Mouse (Mus musculus) spleen, adult 2 months (tissue): Measurements from ENCODE around the gene Gapdhs.

Source experiments
- CTCF ChIP-seq: fragments of 200-500 bp; IDR thresholded peaks from 2 replicates; pipeline ENCODE4 v1.5.1; 2011; ENCODE audit warnings: mild to moderate bottlenecking, inconsistent platforms; ENCODE audit not compliant: insufficient read depth, insufficient read length, insufficient replicate concordance; ENCODE audit errors: extremely low read depth
- POLR2A ChIP-seq: fragments of 200-500 bp; IDR thresholded peaks from 2 replicates; pipeline ENCODE4 v1.6.1; 2011; ENCODE audit warnings: low read depth, low read length, inconsistent platforms

DNA sequence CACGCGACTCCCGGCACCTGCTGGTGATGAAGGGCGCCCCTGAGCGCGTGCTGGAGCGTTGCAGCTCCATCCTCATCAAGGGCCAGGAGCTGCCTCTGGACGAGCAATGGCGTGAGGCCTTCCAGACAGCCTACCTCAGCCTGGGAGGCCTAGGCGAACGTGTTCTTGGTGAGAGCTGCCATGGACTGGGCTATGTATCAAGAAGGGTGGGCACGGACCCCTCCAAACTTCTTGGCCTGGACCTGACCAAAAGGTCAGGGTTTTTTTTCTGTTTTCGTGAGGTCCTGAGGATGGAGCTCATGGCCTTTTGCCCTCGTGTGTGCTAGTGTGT lies 25.8 kb downstream of the Gapdhs start:
- TF ChIP-seq POLR2A, result no peak
- TF ChIP-seq CTCF, result no peak
